Mouse (Mus musculus) MEL-GATA-1-ER (cell line): ENCODE results near the gene Tmem211.

Experiments
- DNase-seq: peaks from one replicate; pipeline ENCODE4 v3.0.0-alpha.2; 2012; ENCODE audit warnings: low read depth; ENCODE audit errors: extremely low read depth

Tmem211 gene

GRCm38 (mm10) chr5:113226632-113227102, at the start of gene Tmem211:
Tmem211 (plus strand) TSS chr5:113226909.
- no peak for DNase-seq

GRCm38 (mm10) chr5:113179451-113179842, 47.3 kb upstream of the Tmem211 start:
- DNase-seq: no peak

- DNase-seq: no peak
Measured at GRCm38 (mm10) chr5:113179843-113180682, 46.6 kb upstream of the Tmem211 start.

- no peak for DNase-seq
Measured at GRCm38 (mm10) chr5:113180755-113181154, 46.0 kb upstream of the Tmem211 start.

- DNase-seq: no peak
Measured at GRCm38 (mm10) chr5:113181441-113181840, 45.3 kb upstream of the Tmem211 start.

GRCm38 (mm10) chr5:113190558-113190957, 36.2 kb upstream of the Tmem211 start:
- DNase-seq: no peak

GRCm38 (mm10) chr5:113191901-113192300, 34.8 kb upstream of the Tmem211 start:
- no peak for DNase-seq

- DNase-seq: no peak
Measured at GRCm38 (mm10) chr5:113193762-113194161, 32.9 kb upstream of the Tmem211 start.

GRCm38 (mm10) chr5:113195451-113195850, 31.3 kb upstream of the Tmem211 start:
- no peak for DNase-seq

- no peak for DNase-seq
Measured at GRCm38 (mm10) chr5:113195907-113196306, 30.8 kb upstream of the Tmem211 start.

- DNase-seq: no peak
Measured at GRCm38 (mm10) chr5:113196916-113197794, 29.6 kb upstream of the Tmem211 start.

GRCm38 (mm10) chr5:113199126-113199771, 27.5 kb upstream of the Tmem211 start:
- no peak for DNase-seq

GRCm38 (mm10) chr5:113199772-113200134, 27.0 kb upstream of the Tmem211 start:
- no peak for DNase-seq

- no peak for DNase-seq
Measured at GRCm38 (mm10) chr5:113204193-113204592, 22.5 kb upstream of the Tmem211 start.

- no peak for DNase-seq
Measured at GRCm38 (mm10) chr5:113206670-113207352, 19.9 kb upstream of the Tmem211 start.

- DNase-seq: no peak
Measured at GRCm38 (mm10) chr5:113208048-113208447, 18.7 kb upstream of the Tmem211 start.

- DNase-seq: no peak
Measured at GRCm38 (mm10) chr5:113208622-113209400, 17.9 kb upstream of the Tmem211 start.

GRCm38 (mm10) chr5:113209401-113209750, 17.3 kb upstream of the Tmem211 start:
- DNase-seq: no peak

- DNase-seq: no peak
Measured at GRCm38 (mm10) chr5:113209898-113210297, 16.8 kb upstream of the Tmem211 start.

- no peak for DNase-seq
Measured at GRCm38 (mm10) chr5:113210314-113210713, 16.4 kb upstream of the Tmem211 start.
